Mouse (Mus musculus): ENCODE measurements around the gene Ccdc96. TPM values are rescaled to one million over a fixed set of nuclear protein-coding genes. Genes with fewer than 3 reads are reported as not detected.

The Ccdc96 gene
- total RNA-seq, 1 experiment from 2014 or later: 0.52 TPM

- peak; percentile 61 for DNase-seq
Observed at GRCm38 (mm10) chr5:36472876-36473655, 11.3 kb upstream of the Ccdc96 start.

- peak; percentile 86 for DNase-seq
Observed at GRCm38 (mm10) chr5:36474283-36474682, 10.1 kb upstream of the Ccdc96 start.

- DNase-seq: no peak
Observed at GRCm38 (mm10) chr5:36477486-36477885, 6.9 kb upstream of the Ccdc96 start.

- DNase-seq: peak; percentile 50
Observed at GRCm38 (mm10) chr5:36478540-36479420, 5.6 kb upstream of the Ccdc96 start.

- no peak for DNase-seq
Observed at GRCm38 (mm10) chr5:36479735-36480134, 4.7 kb upstream of the Ccdc96 start.

GRCm38 (mm10) chr5:36480398-36480797, 4.0 kb upstream of the Ccdc96 start:
- DNase-seq: no peak

GRCm38 (mm10) chr5:36481114-36481513, 3.3 kb upstream of the Ccdc96 start:
- DNase-seq: no peak

- DNase-seq: peak; percentile 70
Observed at GRCm38 (mm10) chr5:36483203-36484101, 936 bp upstream of the Ccdc96 start.

GRCm38 (mm10) chr5:36485306-36485705, 918 bp downstream of the Ccdc96 start:
- no peak for DNase-seq

- peak; percentile 69 for DNase-seq
Observed at GRCm38 (mm10) chr5:36489225-36489624, 4.8 kb downstream of the Ccdc96 start.

- DNase-seq: no peak
Observed at GRCm38 (mm10) chr5:36493919-36494318, 9.5 kb downstream of the Ccdc96 start.

- no peak for DNase-seq
Observed at GRCm38 (mm10) chr5:36494709-36495108, 10.3 kb downstream of the Ccdc96 start.

GRCm38 (mm10) chr5:36505235-36505634, 20.8 kb downstream of the Ccdc96 start:
- no peak for DNase-seq

- DNase-seq: no peak
Observed at GRCm38 (mm10) chr5:36505643-36506042, 21.3 kb downstream of the Ccdc96 start.

- DNase-seq: no peak
Observed at GRCm38 (mm10) chr5:36508351-36508750, 24.0 kb downstream of the Ccdc96 start.

GRCm38 (mm10) chr5:36510956-36511355, 26.6 kb downstream of the Ccdc96 start:
- DNase-seq: no peak

- no peak for DNase-seq
Observed at GRCm38 (mm10) chr5:36515126-36515525, 30.7 kb downstream of the Ccdc96 start.

GRCm38 (mm10) chr5:36515558-36515957, 31.2 kb downstream of the Ccdc96 start:
- no peak for DNase-seq

- DNase-seq: no peak
Observed at GRCm38 (mm10) chr5:36517596-36517995, 33.2 kb downstream of the Ccdc96 start.

GRCm38 (mm10) chr5:36519751-36520150, 35.4 kb downstream of the Ccdc96 start:
- DNase-seq: no peak

GRCm38 (mm10) chr5:36522782-36523181, 38.4 kb downstream of the Ccdc96 start:
- no peak for DNase-seq

GRCm38 (mm10) chr5:36523219-36523703, 38.9 kb downstream of the Ccdc96 start:
- DNase-seq: no peak

All from adrenal gland, postnatal 14 days (tissue).